Comparison of ENCODE assay signal across 17 mouse cellular contexts in the genomic region with DNA sequence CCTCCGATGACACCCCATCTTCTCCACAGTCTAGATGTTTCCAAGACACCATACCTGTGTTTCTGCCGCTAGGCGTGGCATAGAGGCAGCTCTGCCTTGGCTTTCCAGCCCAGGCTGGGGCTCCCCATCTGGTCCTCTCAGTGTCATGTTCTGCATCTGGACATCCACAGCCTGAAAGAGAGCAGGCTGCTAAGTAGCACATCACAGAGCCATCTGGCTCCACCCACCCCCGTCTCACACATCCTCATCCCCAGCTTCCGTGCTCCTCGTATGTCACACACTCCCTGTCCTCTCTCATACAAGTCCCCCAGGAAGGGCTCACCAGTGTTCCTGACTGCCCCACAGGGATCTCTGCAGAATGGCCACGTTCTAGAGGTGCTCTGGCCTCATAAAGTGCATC.
DNase-seq lines count a peak whose midpoint lies in the region; ATAC-seq lines count a peak whose summit lies in the region.
"Had no signal": no experiment of that assay in that cellular context is flagged by ENCODE, and none has a peak within 500 bp of the region (broad histone marks: within the 10 kb centered on the region; RNA-seq: fewer than 3 reads in every experiment).

No protein-coding gene starts in this region.

- intact Hi-C loops in left cerebral cortex, postnatal 14 days (cut with DNase I) = no loop called here

- ATAC-seq in frontal cortex, adult (ENCODE audit: low TSS enrichment) = peak; percentile 86
- ATAC-seq: intestine, embryonic 15.5 days; liver, postnatal 0 days; lung, postnatal 0 days had no signal

- DNase-seq in layer of hippocampus, adult 11-12 months (ENCODE audit: low spot score) = peak; percentile 50
- no peak for DNase-seq in layer of hippocampus, postnatal 25 days (ENCODE audit: extremely low spot score in 1 of 2, low spot score in 1 of 2)
- peak; percentile 50 to 56 for DNase-seq in left cerebral cortex, postnatal 14 days (ENCODE audit: low spot score in 2 of 2)
- DNase-seq in right cerebral cortex, postnatal 36 days (ENCODE audit: low spot score in 2 of 2) = peak; percentile 49 to 76
- no peak for DNase-seq in B cell, adult 2 months
- DNase-seq in ovary, postnatal 14 days (ENCODE audit: low spot score) = no peak
- DNase-seq: adrenal gland, postnatal 25 days; cerebellum, adult 9-10 months; heart, postnatal 4 days; kidney, adult 9 months; kidney, postnatal 25 days; liver, postnatal 0 days; thymus, adult 2 months; thymus, postnatal 4 days had no signal

Comparison
In these comparisons a context has a peak if more than half of its experiments do, and no peak if none do; other contexts are left out.
1. DNase-seq: peak in layer of hippocampus, adult 11-12 months (single experiment), left cerebral cortex, postnatal 14 days (2 of 2) and right cerebral cortex, postnatal 36 days (2 of 2); none in layer of hippocampus, postnatal 25 days (0 of 2), B cell, adult 2 months (0 of 2) and ovary, postnatal 14 days (single experiment).